Mouse (Mus musculus) kidney, postnatal 4 days (tissue): Measurements from ENCODE around the gene Snx30.
A peak's percentile ranks its signal among the peaks of the same experiment; 100 is the strongest.

Experiments used
- DNase-seq, 2 experiments: peaks; one replicate each; pipeline ENCODE4 v3.0.0; 2021; ENCODE audit warnings: mixed read lengths in 2 of 2

Gene Snx30

GRCm38 (mm10) chr4:59824860-59825259 is 19.2 kb downstream of the Snx30 start:
- no peak for DNase-seq

DNA sequence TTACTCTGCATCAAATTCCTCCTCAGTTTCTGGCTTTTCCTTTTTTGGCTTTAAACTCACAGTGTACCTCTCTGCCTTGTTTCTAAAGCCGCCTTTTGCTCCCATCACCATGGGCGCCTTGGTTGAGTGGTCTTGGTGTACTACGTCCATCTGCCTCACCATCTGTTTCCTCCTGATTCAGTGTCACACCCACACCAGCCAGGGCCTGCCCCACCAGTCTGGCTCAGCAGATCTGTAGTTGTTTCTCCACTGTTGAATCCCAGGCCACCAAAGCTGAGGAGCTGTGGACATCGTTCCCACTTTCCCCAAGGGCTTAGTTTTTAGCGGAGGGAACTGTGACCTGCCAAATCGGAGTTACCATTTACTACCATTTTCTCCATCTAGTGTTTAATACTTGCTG is 20.0 kb downstream of the Snx30 start:
- no peak for DNase-seq

DNA sequence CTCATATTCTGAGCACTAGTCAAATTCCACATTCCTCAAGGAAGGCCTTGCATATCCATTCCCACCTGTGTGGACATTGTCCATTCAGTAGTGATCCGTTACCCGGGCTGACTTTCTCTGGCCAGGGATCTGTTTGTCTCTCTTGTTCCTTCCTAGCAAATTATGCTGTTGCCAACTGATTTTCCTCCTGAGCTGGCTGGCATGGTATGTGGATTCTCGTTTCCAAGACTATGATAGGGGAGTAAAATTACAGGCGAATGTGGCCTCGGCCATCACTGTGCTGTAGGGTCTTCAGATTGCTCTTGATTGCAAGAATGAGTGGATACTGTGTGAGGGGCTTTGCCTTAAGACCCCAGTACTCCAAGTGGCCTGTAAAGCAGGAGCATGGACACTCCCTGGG is 20.7 kb downstream of the Snx30 start:
- no peak for DNase-seq

DNA sequence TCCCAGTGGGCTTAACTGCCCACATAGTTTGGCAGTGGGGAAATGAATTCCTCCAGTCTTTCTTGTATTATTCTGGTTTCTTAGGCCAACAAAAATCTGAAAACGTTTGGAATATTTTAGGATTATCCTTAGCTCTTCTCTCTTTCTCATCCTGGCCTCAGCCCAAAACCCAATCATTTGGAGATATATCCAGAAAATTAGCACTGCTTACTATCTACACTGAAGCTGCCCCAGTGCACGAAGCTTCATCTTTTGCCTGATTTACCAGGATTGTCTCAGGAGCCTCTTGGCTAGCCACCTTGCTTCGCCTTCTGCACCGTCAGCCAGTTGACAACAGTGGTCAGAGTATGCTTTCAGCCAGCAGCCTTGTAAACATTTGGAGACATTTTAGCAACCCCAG is 23.4 kb downstream of the Snx30 start:
- DNase-seq, result no peak

- DNase-seq, result no peak
Observed at GRCm38 (mm10) chr4:59831038-59831437, 25.4 kb downstream of the Snx30 start.

GRCm38 (mm10) chr4:59832810-59833209 is 27.2 kb downstream of the Snx30 start:
- DNase-seq, result no peak

DNA sequence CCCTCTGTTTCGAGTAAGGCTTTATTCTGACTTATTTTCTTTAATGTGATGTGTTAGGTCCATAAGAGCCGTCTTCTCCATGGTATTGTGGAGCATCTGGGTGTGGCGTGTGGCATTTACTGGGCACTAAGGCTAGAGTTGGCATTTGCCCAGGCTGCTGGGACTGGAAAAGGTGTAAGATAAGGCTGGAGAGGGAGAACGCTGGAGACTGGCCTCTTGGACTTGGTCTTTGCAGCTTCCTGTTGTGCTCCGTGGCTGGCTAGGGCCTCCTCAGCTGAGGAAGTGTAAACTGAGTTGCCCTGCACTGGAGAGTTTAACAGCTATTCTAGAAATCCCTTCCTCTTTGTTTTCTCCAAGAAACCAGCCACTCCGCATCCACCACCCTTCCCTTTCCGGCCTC is 32.0 kb downstream of the Snx30 start:
- peak in 1 of 2 experiments; percentile 13 for DNase-seq

DNA sequence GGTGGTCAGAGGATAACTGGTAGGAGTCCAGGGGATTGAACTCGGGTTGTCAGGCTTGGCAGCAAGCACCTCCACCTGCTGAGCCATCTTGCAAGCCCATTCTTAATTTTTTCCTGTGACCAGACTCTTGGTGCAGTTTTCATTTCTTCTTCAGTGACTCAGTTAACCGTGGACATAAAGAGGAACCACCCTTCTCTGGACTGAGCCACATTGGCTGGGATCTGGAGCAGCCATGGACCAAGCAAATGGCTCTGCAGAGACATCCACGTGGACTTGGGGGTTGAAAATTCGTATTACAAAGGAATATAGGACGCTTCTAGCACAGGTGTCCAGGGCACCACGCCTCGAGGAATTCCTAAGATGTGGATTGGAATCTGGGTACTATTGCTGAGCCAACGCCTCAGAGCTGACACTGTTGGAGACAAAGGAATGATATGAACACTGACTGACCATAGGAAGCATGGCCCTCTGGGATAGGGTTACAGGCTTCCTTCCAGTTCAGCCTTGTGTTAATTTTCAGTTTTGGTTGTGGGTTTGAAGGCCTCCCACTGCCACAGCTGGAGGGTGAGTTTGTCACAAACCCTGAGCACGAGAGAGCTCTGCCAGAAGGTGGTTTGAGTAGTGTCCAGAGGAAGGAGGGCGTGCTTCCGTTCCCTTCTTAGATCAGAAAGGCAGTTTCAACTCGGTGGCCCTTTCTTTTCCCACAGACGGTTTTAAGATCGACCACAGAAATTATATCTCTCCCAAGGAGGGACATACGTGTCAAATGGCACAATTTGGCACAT is 39.0 kb downstream of the Snx30 start:
- DNase-seq, result peak; percentile 19 to 43

DNA sequence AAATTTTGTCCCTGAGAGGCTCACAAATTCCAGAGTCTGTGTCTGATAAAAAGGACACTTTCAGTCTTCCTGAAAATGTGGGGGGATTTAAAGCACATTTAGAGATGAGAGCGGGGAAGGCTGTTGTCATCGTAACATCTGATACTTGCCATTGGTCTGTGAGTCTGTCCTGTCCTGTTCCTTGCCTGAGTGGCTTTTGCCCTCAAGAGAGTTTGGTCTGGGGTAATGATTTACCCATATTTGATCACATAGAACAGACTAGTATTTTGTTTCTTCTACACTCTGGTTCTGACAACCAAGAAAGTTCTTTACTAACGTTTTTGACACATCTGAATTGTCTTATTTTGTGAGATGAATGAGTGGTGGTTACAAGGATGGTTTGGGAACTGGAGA is 39.6 kb downstream of the Snx30 start:
- DNase-seq, result no peak

DNA sequence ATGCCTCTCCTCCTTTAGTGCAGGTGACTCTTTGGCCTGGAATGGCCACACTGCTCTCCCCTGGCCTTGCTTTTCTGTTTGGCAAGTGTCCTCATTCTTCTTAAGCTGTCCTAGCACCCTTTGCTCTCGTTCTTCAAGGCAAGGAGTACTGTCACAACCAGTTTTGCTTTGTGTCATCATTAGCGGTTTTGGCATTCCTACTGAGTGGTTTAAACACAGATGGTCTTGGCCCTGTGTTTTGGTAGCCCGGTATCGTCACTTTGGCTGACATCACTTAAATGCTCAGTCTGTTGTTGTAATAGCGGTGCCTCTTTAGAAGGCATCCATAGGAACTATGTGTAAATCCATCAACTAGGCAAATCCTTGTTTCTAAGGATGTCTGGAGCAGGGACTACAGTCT is 41.8 kb downstream of the Snx30 start:
- DNase-seq, result no peak

DNA sequence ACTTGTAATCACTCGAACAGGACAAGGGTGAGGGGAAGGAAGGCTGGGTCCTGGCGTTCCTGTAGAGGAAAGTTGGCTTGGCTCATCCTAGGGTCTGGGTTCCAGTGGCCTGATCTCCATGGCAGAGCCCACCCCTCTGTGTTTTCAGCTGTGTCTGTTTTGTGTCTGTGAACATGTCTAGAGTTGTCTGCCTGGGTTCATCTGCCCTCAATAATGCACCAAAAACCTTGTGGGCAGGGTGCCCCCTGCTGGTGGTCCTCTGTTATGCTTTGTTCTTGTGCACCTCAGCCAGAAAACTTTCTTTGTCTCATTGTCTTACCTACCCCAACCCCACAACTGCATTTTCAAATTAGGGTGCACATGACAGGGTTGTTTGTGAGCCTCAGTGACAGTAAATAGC is 44.5 kb downstream of the Snx30 start:
- peak; percentile 85 for DNase-seq

GRCm38 (mm10) chr4:59850886-59851623 is 45.4 kb downstream of the Snx30 start:
- no peak for DNase-seq

DNA sequence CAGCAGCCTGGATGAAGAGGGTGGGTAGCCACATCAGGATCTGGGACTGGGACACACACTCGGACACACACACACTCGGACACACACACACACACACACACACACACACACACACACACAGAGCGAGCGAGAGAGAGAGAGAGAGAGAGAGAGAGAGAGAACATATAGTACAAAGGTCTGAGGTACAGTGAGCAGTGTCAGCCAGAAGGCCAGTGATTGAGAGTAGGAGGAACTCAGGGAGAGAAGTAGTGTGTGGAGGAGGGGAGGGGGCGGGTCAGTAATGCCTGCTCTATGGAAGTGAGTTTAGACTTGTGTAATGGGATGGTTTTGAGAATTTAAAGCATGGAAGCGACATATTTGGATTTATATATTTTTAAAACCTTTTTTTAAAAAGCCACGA is 47.5 kb downstream of the Snx30 start:
- DNase-seq, result no peak

GRCm38 (mm10) chr4:59859693-59860425 is 54.2 kb downstream of the Snx30 start:
- DNase-seq, result peak; percentile 33 to 61

- DNase-seq, result no peak
Observed at GRCm38 (mm10) chr4:59860431-59860830, 54.8 kb downstream of the Snx30 start.

GRCm38 (mm10) chr4:59861871-59862270 is 56.2 kb downstream of the Snx30 start:
- DNase-seq, result no peak

- DNase-seq, result no peak
Observed at GRCm38 (mm10) chr4:59862335-59862734, 56.7 kb downstream of the Snx30 start.

GRCm38 (mm10) chr4:59863869-59864268 is 58.2 kb downstream of the Snx30 start:
- DNase-seq, result no peak

GRCm38 (mm10) chr4:59868086-59868485 is 62.4 kb downstream of the Snx30 start:
- DNase-seq, result no peak

GRCm38 (mm10) chr4:59869488-59870057 is 63.9 kb downstream of the Snx30 start:
- DNase-seq, result peak; percentile 24 to 28

DNA sequence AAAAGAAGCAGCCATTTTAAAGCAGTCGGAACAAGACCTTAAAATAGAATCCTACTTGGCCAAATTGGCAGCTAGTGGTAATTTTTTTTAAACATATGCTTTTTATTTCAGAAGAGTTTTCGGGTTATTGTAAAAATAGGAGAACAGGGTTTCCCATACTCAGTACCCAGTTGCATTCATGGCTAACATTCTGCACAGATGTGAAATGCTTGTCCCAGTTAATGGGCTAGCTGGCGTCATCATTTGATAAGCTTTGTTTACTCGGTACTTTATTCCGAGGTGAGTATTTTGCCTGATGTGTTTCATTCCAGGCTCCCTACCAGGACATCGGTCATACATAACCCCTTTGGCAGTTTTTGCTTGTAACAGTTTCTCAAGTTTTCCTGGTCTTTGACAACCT is 64.8 kb downstream of the Snx30 start:
- DNase-seq, result no peak

GRCm38 (mm10) chr4:59870859-59871591 is 65.4 kb downstream of the Snx30 start:
- peak; percentile 83 to 86 for DNase-seq

DNA sequence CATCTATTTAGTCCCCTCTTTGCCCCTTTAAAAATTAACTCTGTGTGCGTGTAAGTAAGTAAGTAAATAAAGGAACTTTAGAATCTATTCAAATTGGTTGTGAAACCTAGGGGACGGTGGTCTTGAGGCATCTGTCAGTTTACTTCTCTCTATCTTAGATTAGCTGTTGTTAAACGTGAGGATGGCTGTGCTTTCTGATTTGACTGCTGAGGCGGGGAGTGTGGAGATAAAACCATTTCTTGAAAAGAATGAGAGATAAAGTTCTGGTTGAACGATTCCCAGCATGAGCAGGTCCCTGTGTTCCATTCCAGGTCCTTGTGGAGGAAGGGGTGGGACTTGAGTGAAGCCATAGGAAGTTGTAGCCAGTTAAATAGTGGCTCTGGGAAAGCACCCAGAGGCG is 67.6 kb downstream of the Snx30 start:
- DNase-seq, result no peak
